Mouse (Mus musculus) liver, postnatal 0 days (tissue): ENCODE results near the gene Wdr95.

ENCODE experiments used
- CTCF ChIP-seq: sonication (generic); IDR thresholded peaks from 2 replicates; pipeline ENCODE4 v1.5.1; 2016; ENCODE audit warnings: antibody characterized with exemption, low read depth
- EP300 ChIP-seq: IDR thresholded peaks from 2 replicates; pipeline ENCODE4 v1.6.1; 2016; ENCODE audit warnings: antibody characterized with exemption, low read depth, mild to moderate bottlenecking

- TF ChIP-seq CTCF: no peak
- no peak for TF ChIP-seq EP300
Observed at GRCm38 (mm10) chr5:149585231-149585630, 56.8 kb downstream of the Wdr95 start.
